Mouse (Mus musculus) lung, embryonic 15.5 days (tissue): ENCODE measurements at regions not wholly inside any gene's neighbourhood (a gene's known extent, or its start where the extent isn't known, plus 50 kb on each side); places are given as distances from the start of the nearest gene placed in this dataset.

ENCODE experiments used
- ATAC-seq: fragments of 200-750 bp; cut with Nextera tagmentation; 2 replicates; pipeline ENCODE4 v1.8.0; 2017; ENCODE audit warnings: moderate number of reproducible peaks, borderline replicate concordance; ENCODE audit not compliant: low FRiP score, low TSS enrichment; ENCODE audit errors: extremely low read depth
- H3K27ac ChIP-seq: fragments of 300-500 bp; sonication (generic); 2 replicates; pipeline ENCODE4 v1.5.1; 2015; ENCODE audit warnings: moderate library complexity, mild to moderate bottlenecking, inconsistent platforms
- H3K27me3 ChIP-seq: fragments of 300-500 bp; sonication (generic); 2 replicates; pipeline ENCODE4 v1.6.1; 2015; ENCODE audit warnings: inconsistent platforms
- H3K36me3 ChIP-seq: fragments of 300-500 bp; sonication (generic); 2 replicates; pipeline ENCODE4 v1.6.1; 2015; ENCODE audit warnings: inconsistent platforms
- H3K4me1 ChIP-seq: fragments of 300-500 bp; sonication (generic); 2 replicates; pipeline ENCODE4 v1.6.1; 2015; ENCODE audit warnings: inconsistent platforms
- H3K4me2 ChIP-seq: fragments of 300-500 bp; sonication (generic); 2 replicates; pipeline ENCODE4 v1.6.1; 2015; ENCODE audit warnings: inconsistent platforms, mild to moderate bottlenecking, moderate library complexity
- H3K4me3 ChIP-seq: fragments of 300-500 bp; sonication (generic); 2 replicates; pipeline ENCODE4 v1.5.1; 2015; ENCODE audit warnings: mild to moderate bottlenecking, inconsistent platforms
- H3K9ac ChIP-seq: fragments of 300-500 bp; sonication (generic); 2 replicates; pipeline ENCODE4 v1.6.1; 2015; ENCODE audit warnings: inconsistent platforms
- H3K9me3 ChIP-seq: fragments of 300-500 bp; sonication (generic); 2 replicates; pipeline ENCODE4 v1.6.1; 2016; ENCODE audit warnings: inconsistent platforms
- WGBS: fragments of 180-500 bp; shearing (Covaris S2); methylation state at CpG from one replicate; pipeline ENCODE4 v1.1.7; 2015; 5-methylcytosine and 5-hydroxymethylcytosine counted together

DNA sequence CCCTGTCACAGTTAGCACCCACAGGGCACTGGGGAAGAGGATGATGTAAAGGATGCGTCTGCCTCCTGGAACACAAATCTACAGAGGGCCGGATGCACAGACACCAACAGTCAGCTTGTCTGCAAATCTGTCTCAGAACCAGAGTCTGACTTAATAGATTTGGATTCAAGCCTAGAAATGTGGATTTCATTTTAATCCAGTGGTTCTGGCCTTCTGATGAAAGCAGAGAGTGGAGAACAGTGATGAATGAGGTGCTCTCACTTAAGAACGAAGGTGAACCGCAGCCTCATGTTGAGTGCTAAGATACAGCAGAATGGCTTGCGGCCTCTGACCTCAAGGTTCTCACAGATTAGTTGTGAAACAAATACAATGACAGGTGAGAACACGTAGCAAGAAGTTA is 446.5 kb downstream of the Tmem114 start:
- 29% methylated on average over 6 of the region's 6 CpGs for WGBS
- no peaks in the 10 kb centered on the region for H3K36me3 ChIP-seq
- H3K4me3 ChIP-seq: no peak overlapping the region
- ATAC-seq: no peak
- H3K27me3 ChIP-seq: no peaks in the 10 kb centered on the region
- H3K27ac ChIP-seq: no peak overlapping the region
- H3K9me3 ChIP-seq: no peaks in the 10 kb centered on the region
- no peak overlapping the region for H3K4me2 ChIP-seq
- no peaks in the 10 kb centered on the region for H3K4me1 ChIP-seq
- H3K9ac ChIP-seq: no peak overlapping the region

DNA sequence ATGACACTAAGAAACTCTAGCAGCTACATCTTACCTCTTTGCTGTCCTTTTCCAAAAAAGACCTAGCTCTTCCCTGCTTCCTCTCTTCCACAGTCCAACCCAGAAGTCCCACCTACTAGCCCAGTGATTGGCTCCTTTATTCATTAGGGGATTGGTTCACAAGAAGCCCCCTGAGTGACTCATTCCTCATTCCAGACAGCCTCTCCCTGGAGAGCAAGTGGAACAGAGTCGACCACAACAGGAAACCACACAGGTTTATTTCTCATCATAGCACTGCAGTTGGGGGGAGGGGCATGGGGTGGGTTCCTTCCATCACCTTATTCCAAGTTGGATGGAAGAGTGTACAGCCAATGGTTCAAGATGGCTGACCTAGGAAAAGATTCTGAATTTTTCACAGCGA is 473.3 kb downstream of the Tmem114 start:
- no peak overlapping the region for H3K9ac ChIP-seq
- H3K36me3 ChIP-seq: no peaks in the 10 kb centered on the region
- H3K4me1 ChIP-seq: no peaks in the 10 kb centered on the region
- H3K4me3 ChIP-seq: no peak overlapping the region
- H3K27ac ChIP-seq: no peak overlapping the region
- ATAC-seq: no peak
- WGBS: 71% methylated on average over 2 of the region's 2 CpGs
- H3K4me2 ChIP-seq: no peak overlapping the region
- no peaks in the 10 kb centered on the region for H3K27me3 ChIP-seq
- no peaks in the 10 kb centered on the region for H3K9me3 ChIP-seq

DNA sequence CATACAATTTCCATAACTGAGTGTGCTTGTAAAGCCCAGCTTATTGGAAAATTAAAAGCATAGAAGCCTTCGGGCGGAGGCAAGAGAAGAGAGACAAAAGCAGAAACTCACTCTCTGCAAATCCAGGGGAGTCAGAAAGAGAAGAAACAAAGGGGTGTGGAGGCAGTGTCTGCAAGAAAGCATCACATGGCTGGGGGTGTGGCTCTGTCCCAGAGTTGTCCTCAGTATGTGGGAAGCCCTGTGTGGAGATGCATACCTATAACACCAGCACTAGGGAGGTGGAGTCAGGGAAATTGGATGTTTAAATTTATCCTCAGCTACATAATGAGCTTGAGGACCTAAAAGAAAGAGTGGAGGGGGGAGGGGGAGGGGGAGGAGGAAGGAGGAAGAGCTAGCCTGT is 482.6 kb downstream of the Tmem114 start:
- H3K9ac ChIP-seq: no peak overlapping the region
- no peak overlapping the region for H3K27ac ChIP-seq
- ATAC-seq: no peak
- H3K4me1 ChIP-seq: no peaks in the 10 kb centered on the region
- no peaks in the 10 kb centered on the region for H3K27me3 ChIP-seq
- 91% methylated on average over 2 of the region's 2 CpGs for WGBS
- no peak overlapping the region for H3K4me2 ChIP-seq
- no peaks in the 10 kb centered on the region for H3K36me3 ChIP-seq
- no peak overlapping the region for H3K4me3 ChIP-seq
- H3K9me3 ChIP-seq: no peaks in the 10 kb centered on the region

GRCm38 (mm10) chr16:7937167-7937566 is 487.8 kb downstream of the Tmem114 start:
- H3K4me2 ChIP-seq: no peak overlapping the region
- no peaks in the 10 kb centered on the region for H3K36me3 ChIP-seq
- no peak for ATAC-seq
- no peaks in the 10 kb centered on the region for H3K9me3 ChIP-seq
- WGBS: 20% methylated on average over 5 of the region's 5 CpGs
- no peaks in the 10 kb centered on the region for H3K4me1 ChIP-seq
- H3K4me3 ChIP-seq: no peak overlapping the region
- no peaks in the 10 kb centered on the region for H3K27me3 ChIP-seq
- H3K27ac ChIP-seq: no peak overlapping the region
- H3K9ac ChIP-seq: no peak overlapping the region

- Histone ChIP-seq H3K4me2 (no peak overlapping the region), H3K27ac (no peak overlapping the region), H3K9me3 (no peaks in the 10 kb centered on the region), H3K4me3 (no peak overlapping the region), H3K9ac (no peak overlapping the region), H3K27me3 (no peaks in the 10 kb centered on the region), H3K4me1 (no peaks in the 10 kb centered on the region), H3K36me3 (no peaks in the 10 kb centered on the region)
- no peak for ATAC-seq
- WGBS: 53% methylated on average over 4 of the region's 4 CpGs
These were observed 492.6 kb downstream of the Tmem114 start for GRCm38 (mm10) chr16:7932322-7932721.

DNA sequence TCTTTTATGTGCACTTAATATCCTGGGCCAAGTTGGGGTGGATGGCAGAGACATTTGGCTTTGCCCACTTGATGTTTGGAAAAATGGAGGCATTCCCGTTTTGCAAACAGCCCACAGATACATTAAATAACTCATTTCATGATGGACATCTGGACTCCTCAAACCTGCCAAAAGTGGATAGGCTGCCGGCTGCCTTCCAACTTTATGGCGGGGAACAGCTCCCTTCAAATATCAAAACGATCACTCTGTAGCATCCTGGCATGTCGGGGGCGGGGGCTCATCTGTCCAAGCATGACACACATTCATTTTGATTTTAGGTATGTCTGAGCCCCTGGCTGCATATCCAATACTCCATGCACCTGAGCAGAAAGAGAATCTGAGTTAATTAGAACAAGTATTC is 493.3 kb downstream of the Tmem114 start:
- WGBS: 86% methylated on average over 6 of the region's 6 CpGs
- H3K4me3 ChIP-seq: no peak overlapping the region
- ATAC-seq: no peak

DNA sequence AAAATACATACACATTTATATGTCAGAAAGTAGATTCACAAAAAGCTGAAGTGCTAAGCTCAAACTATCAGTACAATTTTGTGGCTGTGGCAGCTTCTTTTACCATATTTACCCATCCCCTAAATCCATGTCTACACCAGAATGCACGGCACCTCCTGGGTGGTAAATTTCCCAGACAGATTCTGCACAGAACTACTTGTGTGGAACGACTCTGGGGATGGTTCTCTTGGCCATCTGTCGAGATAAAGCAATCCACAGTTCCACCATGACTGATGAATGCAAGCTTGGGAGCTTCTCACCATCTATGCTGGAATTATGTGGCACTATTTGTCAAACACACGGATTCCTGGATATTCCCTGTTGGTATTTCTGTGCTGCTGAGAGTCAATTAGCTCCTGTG is 495.8 kb downstream of the Tmem114 start:
- Histone ChIP-seq H3K27ac (no peak overlapping the region), H3K4me1 (no peaks in the 10 kb centered on the region), H3K36me3 (no peaks in the 10 kb centered on the region), H3K4me3 (no peak overlapping the region), H3K27me3 (no peaks in the 10 kb centered on the region), H3K9ac (no peak overlapping the region), H3K9me3 (no peaks in the 10 kb centered on the region), H3K4me2 (no peak overlapping the region)
- ATAC-seq: no peak
- 51% methylated on average over 4 of the region's 4 CpGs for WGBS

More for the DNA sequence above, 493.3 kb downstream of the Tmem114 start:
- H3K9me3 ChIP-seq: no peaks in the 10 kb centered on the region
- no peaks in the 10 kb centered on the region for H3K4me1 ChIP-seq
- no peak overlapping the region for H3K4me2 ChIP-seq
- no peak overlapping the region for H3K9ac ChIP-seq
- H3K36me3 ChIP-seq: no peaks in the 10 kb centered on the region
- no peaks in the 10 kb centered on the region for H3K27me3 ChIP-seq
- H3K27ac ChIP-seq: no peak overlapping the region

GRCm38 (mm10) chr16:7928391-7928935 is 496.5 kb downstream of the Tmem114 start:
- Histone ChIP-seq H3K4me2 (no peak overlapping the region), H3K9me3 (no peaks in the 10 kb centered on the region), H3K27me3 (no peaks in the 10 kb centered on the region), H3K36me3 (no peaks in the 10 kb centered on the region), H3K4me1 (no peaks in the 10 kb centered on the region), H3K27ac (no peak overlapping the region), H3K4me3 (no peak overlapping the region), H3K9ac (no peak overlapping the region)
- WGBS: 69% methylated on average over 6 of the region's 6 CpGs
- ATAC-seq: no peak

DNA sequence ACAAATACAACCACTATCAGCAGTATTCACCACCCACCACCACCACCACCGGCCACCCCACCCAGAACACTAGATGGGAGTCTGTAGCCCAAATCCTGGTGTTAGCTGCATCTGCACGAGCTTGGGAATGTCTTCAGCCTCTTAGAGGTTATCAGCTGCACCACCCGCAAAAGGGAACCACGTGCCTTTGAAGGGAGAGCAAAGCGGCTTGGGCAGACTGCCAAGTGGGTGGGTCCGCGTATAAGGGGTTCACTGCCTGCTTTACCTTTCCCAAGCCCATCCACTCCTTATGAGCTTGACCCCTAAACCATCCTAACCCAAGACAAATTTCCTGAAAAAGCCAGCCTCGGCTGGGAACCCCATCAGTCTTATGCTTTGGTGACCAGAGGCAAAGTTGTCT is 497.2 kb downstream of the Tmem114 start:
- no peak overlapping the region for H3K4me3 ChIP-seq
- ATAC-seq: no peak
- H3K27me3 ChIP-seq: no peaks in the 10 kb centered on the region
- 31% methylated on average over 8 of the region's 8 CpGs for WGBS
- H3K9me3 ChIP-seq: no peaks in the 10 kb centered on the region
- H3K4me2 ChIP-seq: no peak overlapping the region
- H3K9ac ChIP-seq: no peak overlapping the region
- H3K36me3 ChIP-seq: no peaks in the 10 kb centered on the region
- no peaks in the 10 kb centered on the region for H3K4me1 ChIP-seq
- H3K27ac ChIP-seq: no peak overlapping the region

DNA sequence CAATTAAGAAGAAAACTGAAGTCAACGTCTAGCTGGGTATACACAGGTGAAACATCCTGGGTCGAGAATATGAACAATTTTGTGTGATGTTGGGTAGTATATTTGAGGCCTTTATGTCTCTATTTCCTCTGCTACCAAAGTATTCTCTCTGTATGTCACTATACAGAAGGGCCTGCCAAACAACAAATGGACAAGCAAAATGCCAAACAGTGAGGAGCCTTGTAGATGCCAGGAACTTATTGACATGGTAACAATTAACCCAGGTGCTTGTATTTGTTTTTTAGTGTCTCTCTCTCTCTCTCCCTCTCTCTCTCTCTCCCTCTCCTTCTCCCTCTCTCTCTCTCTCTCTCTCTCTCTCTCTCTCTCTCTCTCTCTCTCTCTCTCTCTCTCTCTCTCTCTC is 529.1 kb downstream of the Tmem114 start:
- H3K4me1 ChIP-seq: no peaks in the 10 kb centered on the region
- no peak overlapping the region for H3K4me3 ChIP-seq
- no peaks in the 10 kb centered on the region for H3K36me3 ChIP-seq
- H3K27ac ChIP-seq: no peak overlapping the region
- no peaks in the 10 kb centered on the region for H3K27me3 ChIP-seq
- H3K9ac ChIP-seq: no peak overlapping the region
- WGBS: 67% methylated on average over 2 of the region's 2 CpGs
- no peaks in the 10 kb centered on the region for H3K9me3 ChIP-seq
- no peak for ATAC-seq
- H3K4me2 ChIP-seq: no peak overlapping the region

DNA sequence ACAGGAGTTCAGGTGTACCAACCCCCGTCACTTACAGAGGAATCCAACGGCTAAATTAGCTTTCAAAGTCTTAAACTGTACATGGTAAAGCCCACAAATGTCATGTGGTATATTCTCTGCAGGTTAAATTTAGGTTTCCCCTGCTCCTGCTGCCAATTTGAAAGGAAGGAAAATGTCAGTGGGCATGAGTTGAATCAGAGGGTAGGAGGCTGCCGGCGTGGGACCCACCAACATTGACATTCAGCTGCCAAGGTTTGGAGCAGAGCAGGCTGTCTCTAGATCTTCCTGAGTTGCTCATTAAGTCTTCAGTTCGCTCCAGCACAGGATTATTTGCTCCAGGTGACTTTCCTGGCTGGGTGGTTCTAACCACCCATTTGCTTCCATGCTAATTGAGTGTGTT is 532.1 kb downstream of the Tmem114 start:
- H3K9ac ChIP-seq: no peak overlapping the region
- 76% methylated on average over 5 of the region's 5 CpGs for WGBS
- no peaks in the 10 kb centered on the region for H3K9me3 ChIP-seq
- ATAC-seq: no peak
- no peak overlapping the region for H3K4me2 ChIP-seq
- H3K4me1 ChIP-seq: no peaks in the 10 kb centered on the region
- H3K27ac ChIP-seq: no peak overlapping the region
- no peaks in the 10 kb centered on the region for H3K27me3 ChIP-seq
- no peaks in the 10 kb centered on the region for H3K36me3 ChIP-seq
- H3K4me3 ChIP-seq: no peak overlapping the region

GRCm38 (mm10) chr16:7863406-7863805 is 561.5 kb downstream of the Tmem114 start:
- Histone ChIP-seq H3K4me2 (no peak overlapping the region), H3K4me3 (no peak overlapping the region), H3K27ac (no peak overlapping the region), H3K9me3 (no peaks in the 10 kb centered on the region), H3K36me3 (no peaks in the 10 kb centered on the region), H3K9ac (no peak overlapping the region), H3K27me3 (no peaks in the 10 kb centered on the region), H3K4me1 (no peaks in the 10 kb centered on the region)
- ATAC-seq: no peak
- WGBS: 86% methylated on average over 2 of the region's 2 CpGs

DNA sequence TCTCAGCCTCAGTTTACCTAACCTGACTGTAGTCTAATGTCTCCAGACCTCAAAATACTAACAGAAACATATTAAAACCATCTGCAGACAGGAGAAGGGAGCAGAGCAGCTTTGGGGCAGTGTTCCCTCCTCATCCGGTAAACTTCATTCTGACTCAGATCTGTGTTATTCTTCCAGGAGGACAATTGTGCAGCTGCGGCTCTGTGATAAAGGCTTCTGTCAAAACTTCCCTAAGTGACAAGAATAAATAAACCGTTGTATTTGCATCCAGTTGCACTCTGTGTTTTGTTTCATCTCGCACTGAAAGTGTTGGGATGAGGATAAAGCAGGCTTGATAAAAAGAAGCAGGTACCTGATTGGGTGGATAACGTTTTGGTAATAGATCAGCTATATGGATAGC is 585.8 kb downstream of the Tmem114 start:
- Histone ChIP-seq H3K36me3 (no peaks in the 10 kb centered on the region), H3K4me1 (no peaks in the 10 kb centered on the region), H3K27ac (no peak overlapping the region), H3K9me3 (no peaks in the 10 kb centered on the region), H3K4me3 (no peak overlapping the region), H3K9ac (no peak overlapping the region), H3K27me3 (no peaks in the 10 kb centered on the region), H3K4me2 (no peak overlapping the region)
- ATAC-seq: no peak
- 54% methylated on average over 5 of the region's 5 CpGs for WGBS
